12 mouse cellular contexts compared by ENCODE assay signal in genomic region chr11:4998352-4998751, GRCm38 (mm10). TPM values are rescaled to one million over a fixed set of nuclear protein-coding genes. Genes with fewer than 3 reads are reported as not detected.
DNase-seq lines count a peak whose midpoint lies in the region; ATAC-seq and TF ChIP-seq lines count a peak whose summit lies in the region.
"Had no signal": no experiment of that assay in that cellular context is flagged by ENCODE, and none has a peak within 500 bp of the region (broad histone marks: within the 10 kb centered on the region; RNA-seq: fewer than 3 reads in every experiment).

No protein-coding gene starts in this region.

- no peak overlapping the region for H3K4me2 ChIP-seq in liver, embryonic 16.5 days (ENCODE audit: low read depth, low read length)
- no peak overlapping the region for H3K4me2 ChIP-seq in stomach, postnatal 0 days (replicated peaks; ENCODE audit: low read depth)

- H3K27ac ChIP-seq in liver, adult 2 months (replicated peaks; ENCODE audit: insufficient read depth, low read depth, low read length) = 0 out of 2 replicates have a peak overlapping the region, but pooled peaks have one; percentile 0
- peak overlapping the region; percentile 25 for H3K27ac ChIP-seq in liver, embryonic 16.5 days (ENCODE audit: low read length)
- peak overlapping the region; percentile 73 for H3K27ac ChIP-seq in stomach, postnatal 0 days (replicated peaks)

- peaks cover 17% of the 10 kb centered on the region for H3K4me1 ChIP-seq in liver, adult 2 months (ENCODE audit: control insufficient read depth, insufficient read depth, low read length)
- peaks cover 21% of the 10 kb centered on the region for H3K4me1 ChIP-seq in liver, embryonic 16.5 days (ENCODE audit: control insufficient read depth, low read depth, low read length)
- no peaks in the 10 kb centered on the region; the same call in 1 of the 2 replicates for H3K4me1 ChIP-seq in stomach, postnatal 0 days (replicated peaks; ENCODE audit: control insufficient read depth, insufficient read depth)

- TF ChIP-seq POLR2A in liver, adult 2 months (IDR thresholded peaks at IDR 0.05; ENCODE audit: extremely low read depth, insufficient read depth, low read length) = no peak

- H3K27me3 ChIP-seq in liver, adult 2 months (ENCODE audit: control insufficient read depth, insufficient read depth, low read length) = no peaks in the 10 kb centered on the region
- H3K27me3 ChIP-seq in liver, embryonic 16.5 days (ENCODE audit: control insufficient read depth, insufficient read depth, low read depth, low read length) = no peaks in the 10 kb centered on the region
- no peaks in the 10 kb centered on the region for H3K27me3 ChIP-seq in stomach, postnatal 0 days (ENCODE audit: control insufficient read depth, insufficient read depth, low read length)
- H3K27me3 ChIP-seq: megakaryocyte, embryonic 14.5 days had no signal

- ATAC-seq in liver, embryonic 16.5 days (ENCODE audit: low read depth) = peak; percentile 73
- peak; percentile 93 for ATAC-seq in stomach, postnatal 0 days (ENCODE audit: low FRiP score, low TSS enrichment)
- ATAC-seq in megakaryocyte progenitor cell, adult 5-6 weeks (replicated peaks; ENCODE audit: poor library complexity) = no peak

- TF ChIP-seq CTCF in liver, adult 2 months (IDR thresholded peaks at IDR 0.05; ENCODE audit: low read depth, low read length) = no peak
- no peak for TF ChIP-seq CTCF in stomach, postnatal 0 days (IDR thresholded peaks at IDR 0.05; ENCODE audit: low read depth)

- no peak overlapping the region for H3K4me3 ChIP-seq in liver, adult 2 months (ENCODE audit: insufficient read depth, low read depth, low read length)
- no peak overlapping the region for H3K4me3 ChIP-seq in liver, embryonic 16.5 days (ENCODE audit: low read depth, low read length)
- no peak overlapping the region for H3K4me3 ChIP-seq in stomach, postnatal 0 days (ENCODE audit: low read depth, low read length)
- H3K4me3 ChIP-seq: erythroblast, embryonic 14.5 days; megakaryocyte, embryonic 14.5 days had no signal

- peaks cover 38% of the 10 kb centered on the region; the same call in 1 of the 2 replicates for H3K79me2 ChIP-seq in liver, adult 2 months (ENCODE audit: control insufficient read depth, insufficient read depth, low read length)

- H3K36me3 ChIP-seq in liver, adult 2 months (ENCODE audit: control insufficient read depth, insufficient read depth, low read length) = peaks cover 5% of the 10 kb centered on the region
- H3K36me3 ChIP-seq in liver, embryonic 16.5 days (ENCODE audit: control insufficient read depth, insufficient read depth) = peaks cover 6% of the 10 kb centered on the region
- peaks cover 2% of the 10 kb centered on the region; the same call in 1 of the 2 replicates for H3K36me3 ChIP-seq in stomach, postnatal 0 days (ENCODE audit: control insufficient read depth, insufficient read depth, low read length)

- H3K9ac ChIP-seq in liver, adult 2 months (ENCODE audit: low read depth, low read length) = no peak overlapping the region
- H3K9ac ChIP-seq in liver, embryonic 16.5 days (ENCODE audit: low read depth, low read length) = no peak overlapping the region
- H3K9ac ChIP-seq in stomach, postnatal 0 days (ENCODE audit: low read length) = no peak overlapping the region

- WGBS in liver, adult 2 months = 13% methylated on average over 3 of the region's 3 CpGs
- 51% methylated on average over 3 of the region's 3 CpGs for WGBS in liver, embryonic 16.5 days (ENCODE audit: insufficient replicate concordance)
- WGBS in stomach, postnatal 0 days = 43% methylated on average over 3 of the region's 3 CpGs

- DNase-seq in liver, adult 2 months (ENCODE audit: extremely low read depth, low read depth, low spot score) = peak; percentile 89
- DNase-seq in liver = no peak
- DNase-seq in kidney, adult 8-10 months = peak; percentile 82 to 89
- DNase-seq in stomach, postnatal 0 days (ENCODE audit: low spot score) = peak; percentile 80
- DNase-seq in adrenal gland, postnatal 14 days = no peak
- no peak for DNase-seq in c-Kit-positive CD71-positive TER-119-positive erythroid progenitor cells, embryonic 14.5 days (ENCODE audit: low spot score)
- DNase-seq: cerebellum, adult 11 months had no signal

- H3K9me3 ChIP-seq in liver, embryonic 16.5 days (replicated peaks; ENCODE audit: control insufficient read depth, low read length) = no peaks in the 10 kb centered on the region
- no peaks in the 10 kb centered on the region for H3K9me3 ChIP-seq in stomach, postnatal 0 days (ENCODE audit: control insufficient read depth, low read length)
- H3K9me3 ChIP-seq: megakaryocyte, embryonic 14.5 days had no signal

- no peak for TF ChIP-seq EP300 in stomach, postnatal 0 days (optimal IDR thresholded peaks at IDR 0.05)

RNA-seq across cellular contexts. Expression of gene Ap1b1, which starts 11.7 kb away (rescaled TPM):
- total RNA-seq in liver, adult 2 months (2014; rRNA removed) = 30.1 and 41.2 TPM in 2 replicates
- polyA plus RNA-seq in liver, adult 2 months (2012; rRNA removed) = 46.7 and 48.8 TPM in 2 replicates
- polyA plus RNA-seq in liver, embryonic 16.5 days (2015; fragmentation: Nextera tagmentation; extraction: Ambion mirVana) = 78.9 and 81.7 TPM in 2 replicates
- polyA plus RNA-seq in stomach, postnatal 0 days (2015; fragmentation: Nextera tagmentation; extraction: Ambion mirVana) = 41.8 and 43.3 TPM in 2 replicates
- total RNA-seq in adrenal gland, postnatal 14 days (2021) = 59.5 and 77.4 TPM in 2 replicates
- 29.3 and 36.5 TPM in 2 replicates for total RNA-seq in megakaryocyte progenitor cell, adult 5-6 weeks (2015)
- 39.2 and 41.6 TPM in 2 replicates for total RNA-seq in megakaryocyte progenitor cell, adult 5-6 weeks (2017)

RNA-seq across cellular contexts. Expression of gene Nefh, which starts 50.5 kb away (rescaled TPM):
- 0.09 and 0.20 TPM in 2 replicates for total RNA-seq in liver, adult 2 months (2014; rRNA removed)
- polyA plus RNA-seq in liver, adult 2 months (2012; rRNA removed) = 0.06 TPM in 1 of 2 replicates, not detected in the other
- polyA plus RNA-seq in liver, embryonic 16.5 days (2015; fragmentation: Nextera tagmentation; extraction: Ambion mirVana) = 0.11 and 0.14 TPM in 2 replicates
- polyA plus RNA-seq in stomach, postnatal 0 days (2015; fragmentation: Nextera tagmentation; extraction: Ambion mirVana) = 0.25 TPM in 2 replicates
- total RNA-seq in adrenal gland, postnatal 14 days (2021) = 1.8 and 2.8 TPM in 2 replicates
- 4.6 and 8.0 TPM in 2 replicates for total RNA-seq in megakaryocyte progenitor cell, adult 5-6 weeks (2015)
- total RNA-seq in megakaryocyte progenitor cell, adult 5-6 weeks (2017) = 3.5 and 6.0 TPM in 2 replicates
- total RNA-seq: heart, adult 8-10 months had no signal

RNA-seq across cellular contexts. Expression of gene Rasl10a, which starts 59.6 kb away (rescaled TPM):
- not detected in 2 replicates for total RNA-seq in liver, adult 2 months (2014; rRNA removed)
- 0.26 TPM in 1 of 2 replicates, not detected in the other for polyA plus RNA-seq in liver, adult 2 months (2012; rRNA removed)
- polyA plus RNA-seq in liver, embryonic 16.5 days (2015; fragmentation: Nextera tagmentation; extraction: Ambion mirVana) = 0.27 and 0.36 TPM in 2 replicates
- 1.6 and 1.9 TPM in 2 replicates for polyA plus RNA-seq in stomach, postnatal 0 days (2015; fragmentation: Nextera tagmentation; extraction: Ambion mirVana)
- total RNA-seq in adrenal gland, postnatal 14 days (2021) = 0.30 and 0.34 TPM in 2 replicates
- total RNA-seq in megakaryocyte progenitor cell, adult 5-6 weeks (2015) = not detected in 2 replicates
- not detected in 2 replicates for total RNA-seq in megakaryocyte progenitor cell, adult 5-6 weeks (2017)
- polyA plus RNA-seq: erythroblast, embryonic 14.5 days had no signal

Comparison
In these comparisons a context has a peak if more than half of its experiments do, and no peak if none do; other contexts are left out.
1. DNase-seq: peak in liver, adult 2 months (single experiment), kidney, adult 8-10 months (2 of 2) and stomach, postnatal 0 days (single experiment); none in liver (single experiment), adrenal gland, postnatal 14 days (single experiment) and c-Kit-positive CD71-positive TER-119-positive erythroid progenitor cells, embryonic 14.5 days (single experiment).
2. H3K27ac ChIP-seq: peak in every context shown above with its lines; median percentile 73 in stomach, postnatal 0 days; 25 in liver, embryonic 16.5 days; 0 in liver, adult 2 months.